Mouse (Mus musculus) hindbrain, postnatal 0 days (tissue): Measurements from ENCODE around the gene Cp. TPM values are rescaled to one million over a fixed set of nuclear protein-coding genes. Genes with fewer than 3 reads are reported as not detected.
"Not testable (repeated sequence)": the region's sequence is repeated elsewhere in the genome, so short reads cannot be mapped to it uniquely, and the experiment has no call there.

ENCODE experiments used
- ATAC-seq: fragments of 200-750 bp; cut with Nextera tagmentation; 2 replicates; pipeline ENCODE4 v1.8.0; 2017; ENCODE audit warnings: mild to moderate bottlenecking, moderate TSS enrichment, moderate library complexity
- DNase-seq: peaks from one replicate; pipeline ENCODE4 v3.0.0-alpha.2; 2015; ENCODE audit warnings: low spot score
- H3K27ac ChIP-seq: fragments of 300-500 bp; sonication (generic); 2 replicates; pipeline ENCODE4 v1.5.1; 2014; ENCODE audit warnings: mild to moderate bottlenecking
- H3K27me3 ChIP-seq: fragments of 300-500 bp; sonication (generic); 2 replicates; pipeline ENCODE4 v1.6.1; 2014; ENCODE audit warnings: low read length, mixed read lengths; ENCODE audit not compliant: insufficient read depth
- H3K36me3 ChIP-seq: fragments of 300-500 bp; sonication (generic); 2 replicates; pipeline ENCODE4 v1.6.1; 2014; ENCODE audit warnings: low read length, mixed read lengths; ENCODE audit not compliant: insufficient read depth
- H3K4me1 ChIP-seq: fragments of 300-500 bp; sonication (generic); 2 replicates; pipeline ENCODE4 v1.6.1; 2014; ENCODE audit warnings: antibody characterized with exemption, low read length, mixed read lengths; ENCODE audit not compliant: insufficient read depth
- H3K4me2 ChIP-seq: fragments of 300-500 bp; sonication (generic); 2 replicates; pipeline ENCODE4 v1.6.1; 2014; ENCODE audit warnings: low read depth, mild to moderate bottlenecking, low read length, moderate library complexity, mixed read lengths
- H3K4me3 ChIP-seq: fragments of 300-500 bp; sonication (generic); 2 replicates; pipeline ENCODE4 v1.5.1; 2014; ENCODE audit warnings: low read length
- H3K9ac ChIP-seq: fragments of 300-500 bp; sonication (generic); replicated peaks from 2 replicates; pipeline ENCODE4 v1.6.1; 2014; ENCODE audit warnings: mild to moderate bottlenecking, low read length, moderate library complexity, mixed read lengths
- H3K9me3 ChIP-seq: fragments of 300-500 bp; sonication (generic); 2 replicates; pipeline ENCODE4 v1.6.1; 2016; ENCODE audit warnings: low read length, mixed read lengths
- CTCF ChIP-seq: IDR thresholded peaks from 2 replicates; pipeline ENCODE4 v1.5.1; 2016; ENCODE audit warnings: antibody characterized with exemption, control low read depth, low read depth
- WGBS: fragments of 180-500 bp; shearing (Covaris S2); extraction: QIAGEN DNeasy Blood & Tissue Kit; methylation state at CpG from one replicate; pipeline ENCODE4 v1.1.7; 2014; 5-methylcytosine and 5-hydroxymethylcytosine counted together
- polyA plus RNA-seq: library from polyadenylated mRNA; unstranded; fragments of >200 nt; fragmentation: Nextera tagmentation; extraction: Ambion mirVana; gene quantifications from 2 replicates; pipeline ENCODE4 v1.2.1, GENCODE M21; 2015
- total RNA-seq: library from RNA; depleted of rRNA; stranded (reverse); fragments of >200 nt; gene quantifications from 2 replicates; pipeline ENCODE4 v1.2.3, GENCODE M21; 2014

Gene Cp
- total and polyA plus RNA-seq, 2 experiments from 2014 or later, result 18.7 to 19.1 TPM

DNA sequence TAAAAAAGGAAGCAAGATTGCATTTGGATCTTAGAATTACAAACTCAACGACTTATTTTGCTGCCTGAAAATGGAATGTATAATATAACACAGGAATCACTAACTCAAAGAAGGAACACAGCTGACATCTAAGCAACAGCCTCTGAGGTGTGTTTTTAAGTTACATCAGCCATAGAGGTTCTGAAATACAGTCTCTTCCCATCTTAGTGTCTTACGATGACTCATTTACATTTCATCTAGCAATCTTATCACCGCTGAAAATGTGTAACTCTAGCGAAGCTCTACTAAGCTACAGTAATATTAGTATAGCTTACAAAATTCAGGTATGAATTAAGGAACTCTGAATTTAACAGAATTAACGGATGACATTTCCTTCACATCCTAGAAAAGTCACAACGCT is 74.0 kb downstream of the Cp start:
- Histone ChIP-seq H3K4me2 (no peak overlapping the region), H3K9me3 (no peaks in the 10 kb centered on the region), H3K36me3 (peaks cover 13% of the 10 kb centered on the region; the same call in 1 of the 2 replicates), H3K9ac (no peak overlapping the region), H3K4me1 (peaks cover 4% of the 10 kb centered on the region; the same call in 1 of the 2 replicates), H3K4me3 (no peak overlapping the region), H3K27ac (no peak overlapping the region), H3K27me3 (no peaks in the 10 kb centered on the region)
- DNase-seq (no peak), ATAC-seq (no peak)
- WGBS, result 94% methylated on average over 6 of the region's 6 CpGs
- no peak for TF ChIP-seq CTCF

DNA sequence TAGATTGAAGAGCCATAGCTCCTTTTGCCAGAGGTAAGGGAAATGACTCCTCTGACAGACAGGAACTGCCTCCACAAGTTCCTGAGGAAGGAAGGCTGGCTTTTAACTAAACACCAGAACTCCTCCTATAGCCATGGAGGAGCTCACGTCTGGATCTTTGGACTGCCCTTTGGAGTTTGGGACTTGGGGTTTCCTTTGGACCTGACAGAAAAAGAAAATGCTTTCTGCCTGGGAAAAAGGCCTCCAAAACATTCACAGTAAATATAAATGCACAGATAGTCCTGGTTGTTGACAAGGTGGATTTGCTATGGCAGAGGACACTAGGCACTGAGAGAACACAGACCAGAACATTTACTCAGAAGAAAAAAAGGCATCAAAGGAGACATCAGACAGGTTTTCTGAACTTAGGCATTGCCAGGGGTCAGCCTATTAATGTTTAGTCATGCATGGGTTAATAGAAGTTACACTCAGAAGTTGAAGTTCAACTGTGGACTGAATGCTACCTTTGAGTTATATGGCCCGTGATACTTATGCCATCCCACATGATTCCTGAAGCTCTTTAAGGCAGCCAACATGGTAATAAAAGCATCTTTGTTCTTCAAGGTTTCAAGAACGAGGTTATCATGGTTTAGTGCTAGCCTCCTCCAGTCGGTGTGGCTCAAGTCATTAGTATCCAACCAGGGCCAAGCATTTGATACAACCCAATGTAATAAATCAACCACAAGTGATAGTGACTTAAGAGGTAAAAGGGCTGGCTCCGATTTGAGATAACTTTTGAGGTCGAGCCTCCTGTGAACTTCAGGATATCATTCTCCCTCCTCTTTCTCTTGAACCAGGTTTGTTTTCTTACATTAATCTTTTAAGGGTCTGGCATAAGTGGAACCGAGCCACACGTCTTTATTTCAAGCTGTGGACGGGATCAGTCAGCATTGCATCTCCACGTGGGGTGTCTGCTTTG is 77.2 kb downstream of the Cp start:
- ATAC-seq, result no peak
- no peaks in the 10 kb centered on the region for H3K27me3 ChIP-seq
- peak overlapping the region; percentile 79; the same call in 1 of the 2 replicates for H3K27ac ChIP-seq
- H3K9ac ChIP-seq, result peak overlapping the region; percentile 71
- TF ChIP-seq CTCF, result no peak
- peaks cover 4% of the 10 kb centered on the region; the same call in 1 of the 2 replicates for H3K4me1 ChIP-seq
- H3K36me3 ChIP-seq, result no peaks in the 10 kb centered on the region
- WGBS, result 18% methylated on average over 10 of the region's 10 CpGs
- DNase-seq, result no peak
- peak overlapping the region; percentile 88 for H3K4me3 ChIP-seq
- H3K9me3 ChIP-seq, result no peaks in the 10 kb centered on the region
- H3K4me2 ChIP-seq, result peak overlapping the region; percentile 80

DNA sequence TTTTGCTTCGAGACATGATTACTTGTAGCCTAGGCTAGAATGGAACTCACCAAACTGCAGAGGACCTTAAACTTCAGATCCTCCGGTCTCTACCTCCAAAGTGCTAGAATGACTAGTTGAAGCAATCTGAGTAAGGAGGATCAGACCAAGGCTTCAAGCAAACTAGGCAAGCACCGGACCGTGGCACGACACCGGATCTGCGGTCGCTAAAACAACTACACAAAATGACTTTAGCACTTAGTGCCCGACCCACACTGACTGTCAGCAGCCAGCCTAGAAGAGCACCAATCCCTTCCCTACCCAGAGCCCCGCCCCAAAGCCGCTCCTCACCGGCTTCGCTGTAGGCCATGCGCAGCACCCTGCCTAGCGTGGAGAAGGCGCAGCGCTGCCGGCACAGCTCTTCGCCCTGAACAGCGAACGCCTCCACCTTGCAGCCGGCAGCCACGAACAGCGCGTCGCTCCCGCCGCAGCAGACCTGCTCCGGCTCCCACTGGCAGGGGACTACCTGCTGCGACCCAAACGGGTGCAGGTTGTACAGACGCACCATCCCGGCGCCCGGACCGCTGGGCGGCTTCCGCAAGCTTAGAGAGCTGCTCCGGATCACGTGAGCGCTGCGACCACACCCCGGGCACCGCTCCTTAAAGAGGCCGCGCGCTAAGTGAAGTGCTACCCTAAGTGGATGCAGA is 78.0 kb downstream of the Cp start, which contains the start of gene Hps3:
TSS of gene Hps3 (minus strand) at position 597 of the 686 bp plus-strand sequence.
- Histone ChIP-seq H3K9me3 (no peaks in the 10 kb centered on the region), H3K27ac (peak within 1 kb of the TSS; percentile 79), H3K4me1 (peaks cover 4% of the 10 kb centered on the region; the same call in 1 of the 2 replicates), H3K36me3 (no peaks in the 10 kb centered on the region), H3K4me3 (peak within 1 kb of the TSS; percentile 88), H3K9ac (peak within 1 kb of the TSS; percentile 71), H3K27me3 (no peaks in the 10 kb centered on the region), H3K4me2 (peak within 1 kb of the TSS; percentile 80)
- DNase-seq (peak; percentile 87), ATAC-seq (peak; percentile 99)
- no peak for TF ChIP-seq CTCF
- under 1% methylated on average over 47 of the region's 47 CpGs for WGBS

DNA sequence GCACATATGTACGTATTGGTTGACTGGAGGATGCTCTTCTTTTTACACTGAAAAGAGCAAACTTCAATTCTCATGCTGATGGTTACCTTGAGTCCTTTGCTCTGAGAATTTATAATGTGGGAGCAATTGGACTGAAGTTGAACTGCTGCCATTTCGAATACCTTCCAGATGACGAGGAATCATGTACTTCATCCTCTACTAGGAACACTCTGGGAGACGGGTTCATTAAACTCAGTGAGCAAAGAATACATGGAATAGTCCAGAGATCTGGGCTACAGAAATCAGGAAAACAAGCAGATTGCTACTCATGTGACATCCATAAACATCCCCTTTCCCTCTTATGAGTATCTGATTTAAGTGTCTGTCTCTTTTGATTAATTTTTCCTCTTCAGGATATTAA is 79.2 kb downstream of the Cp start:
- no peak overlapping the region for H3K4me2 ChIP-seq
- no peak overlapping the region for H3K27ac ChIP-seq
- DNase-seq, result no peak
- H3K4me1 ChIP-seq, result peaks cover 4% of the 10 kb centered on the region; the same call in 1 of the 2 replicates
- no peaks in the 10 kb centered on the region for H3K36me3 ChIP-seq
- no peak for ATAC-seq
- no peak for TF ChIP-seq CTCF
- H3K27me3 ChIP-seq, result no peaks in the 10 kb centered on the region
- WGBS, result 77% methylated on average over 4 of the region's 4 CpGs
- no peak overlapping the region for H3K4me3 ChIP-seq
- no peak overlapping the region for H3K9ac ChIP-seq
- H3K9me3 ChIP-seq, result no peaks in the 10 kb centered on the region

DNA sequence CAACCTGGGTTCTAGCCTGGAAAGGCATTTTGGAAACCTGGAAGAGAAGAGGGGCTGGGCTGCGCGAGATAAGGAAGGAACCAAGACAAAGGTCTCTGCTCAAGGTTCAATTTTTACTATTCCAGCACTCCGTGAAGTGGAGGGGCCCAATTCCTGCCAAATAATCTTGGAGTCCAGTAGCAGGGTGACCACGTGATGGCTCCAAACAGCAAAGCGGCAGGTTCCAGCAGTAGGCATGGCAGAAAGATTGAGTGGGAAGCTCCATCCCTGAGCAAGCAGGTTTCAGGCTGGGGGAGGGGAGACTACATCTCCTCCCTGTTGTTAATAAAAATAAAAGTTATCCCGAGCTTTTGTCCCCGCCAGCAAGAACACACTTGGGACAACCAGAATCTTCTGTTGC is 84.6 kb downstream of the Cp start:
- not testable (repeated sequence) for H3K27ac ChIP-seq, DNase-seq, H3K36me3 ChIP-seq, H3K27me3 ChIP-seq, H3K9ac ChIP-seq, H3K9me3 ChIP-seq, ATAC-seq, H3K4me1 ChIP-seq, H3K4me2 ChIP-seq, H3K4me3 ChIP-seq
- 97% methylated on average over 7 of the region's 7 CpGs for WGBS

DNA sequence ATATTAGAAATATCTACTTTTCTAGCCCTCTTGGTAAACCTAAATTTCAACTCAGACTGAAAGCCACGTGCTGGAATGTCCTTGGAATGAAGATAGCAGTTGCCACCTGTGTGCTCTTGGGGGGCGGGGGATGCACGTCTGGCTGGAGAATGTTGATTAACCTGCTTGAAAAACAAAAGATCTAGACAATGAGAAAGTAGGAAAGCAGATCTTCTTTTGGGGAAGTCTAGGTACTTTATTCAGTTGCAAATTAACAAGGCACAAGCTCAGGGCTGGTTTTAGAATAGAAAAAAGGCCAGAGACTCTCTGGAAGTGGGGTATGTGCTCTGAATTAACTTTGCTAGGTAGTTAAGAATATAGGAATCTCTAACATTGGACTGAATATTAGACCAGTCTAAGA is 87.9 kb downstream of the Cp start:
- ATAC-seq, H3K4me1 ChIP-seq, H3K9ac ChIP-seq, H3K9me3 ChIP-seq, H3K36me3 ChIP-seq, H3K4me3 ChIP-seq, H3K4me2 ChIP-seq, H3K27ac ChIP-seq, H3K27me3 ChIP-seq, DNase-seq: not testable (repeated sequence)
- 72% methylated on average over 3 of the region's 3 CpGs for WGBS
